Mouse (Mus musculus) C2C12 (cell line): ENCODE results near the gene Txndc5. TPM values are rescaled to one million over a fixed set of nuclear protein-coding genes. Genes with fewer than 3 reads are reported as not detected.

Experiments used
- H3K27me3 ChIP-seq: one replicate; pipeline ENCODE4 v1.6.1; 2011; ENCODE audit not compliant: control insufficient read depth, insufficient read depth, insufficient read length
- H3K36me3 ChIP-seq: one replicate; pipeline ENCODE4 v1.6.1; 2011; ENCODE audit not compliant: control insufficient read depth, insufficient read depth
- H3K4me3 ChIP-seq: one replicate; pipeline ENCODE4 v1.5.1; 2011; ENCODE audit warnings: mild to moderate bottlenecking, control low read depth; ENCODE audit not compliant: poor library complexity, insufficient read depth, severe bottlenecking
- H3K79me2 ChIP-seq: one replicate; pipeline ENCODE4 v1.6.1; 2011; ENCODE audit not compliant: control insufficient read depth, insufficient read depth
- H3K79me3 ChIP-seq: one replicate; pipeline ENCODE4 v1.6.1; 2011; ENCODE audit warnings: low read depth, control low read depth
- H3ac ChIP-seq: one replicate; pipeline ENCODE3; 2011; ENCODE audit warnings: low read depth; ENCODE audit not compliant: control insufficient read depth, insufficient read length
- CEBPB ChIP-seq: IDR thresholded peaks from one replicate; pipeline ENCODE4 v1.6.1; 2011; ENCODE audit warnings: low read depth, mild to moderate bottlenecking, control low read depth, moderate library complexity
- CTCF ChIP-seq: IDR thresholded peaks from one replicate; pipeline ENCODE4 v1.5.1; 2011; ENCODE audit not compliant: control insufficient read depth, insufficient read depth, insufficient read length
- FOSL1 ChIP-seq: IDR thresholded peaks from one replicate; pipeline ENCODE4 v1.8.0; 2011; ENCODE audit warnings: mild to moderate bottlenecking, low read length; ENCODE audit not compliant: poor library complexity, insufficient read depth, severe bottlenecking
- MAX ChIP-seq: IDR thresholded peaks from one replicate; pipeline ENCODE4 v1.6.1; 2011; ENCODE audit warnings: mild to moderate bottlenecking, control low read depth
- MYOD1 ChIP-seq: IDR thresholded peaks from one replicate; pipeline ENCODE4 v1.6.1; 2011; ENCODE audit warnings: low read depth; ENCODE audit not compliant: control insufficient read depth, insufficient read length
- MYOG ChIP-seq: IDR thresholded peaks from one replicate; pipeline ENCODE4 v1.6.1; 2011; ENCODE audit not compliant: control insufficient read depth, insufficient read length; ENCODE audit errors: extremely low read depth
- USF1 ChIP-seq: IDR thresholded peaks from one replicate; pipeline ENCODE4 v1.6.1; 2011; ENCODE audit warnings: low read depth, mild to moderate bottlenecking, control low read depth, moderate library complexity
- polyA plus RNA-seq: library from polyadenylated mRNA; unstranded; fragments of >200 nt; fragmentation: generic; extraction: Trizol; gene quantifications from one replicate; pipeline ENCODE4 v1.2.1, GENCODE M21; 2012; ENCODE audit warnings: missing spikeins

The Txndc5 gene
- polyA plus RNA-seq, 1 experiment = 225 TPM

- TF ChIP-seq USF1 (no peak), MYOD1 (no peak), MAX (no peak), MYOG (no peak), CEBPB (no peak), CTCF (no peak), FOSL1 (no peak)
- no peaks in the 10 kb centered on the region for H3K36me3 ChIP-seq
- no peaks in the 10 kb centered on the region for H3K79me3 ChIP-seq
- H3K79me2 ChIP-seq = no peaks in the 10 kb centered on the region
- H3K4me3 ChIP-seq = no peak overlapping the region
- no peaks in the 10 kb centered on the region for H3K27me3 ChIP-seq
- no peak overlapping the region for H3ac ChIP-seq
These were observed 25.6 kb upstream of the Txndc5 start for GRCm38 (mm10) chr13:38554210-38554609.

GRCm38 (mm10) chr13:38548681-38549080 is 20.1 kb upstream of the Txndc5 start:
- TF ChIP-seq FOSL1 (no peak), MAX (no peak), CEBPB (no peak), MYOG (no peak), CTCF (no peak), MYOD1 (no peak), USF1 (no peak)

DNA sequence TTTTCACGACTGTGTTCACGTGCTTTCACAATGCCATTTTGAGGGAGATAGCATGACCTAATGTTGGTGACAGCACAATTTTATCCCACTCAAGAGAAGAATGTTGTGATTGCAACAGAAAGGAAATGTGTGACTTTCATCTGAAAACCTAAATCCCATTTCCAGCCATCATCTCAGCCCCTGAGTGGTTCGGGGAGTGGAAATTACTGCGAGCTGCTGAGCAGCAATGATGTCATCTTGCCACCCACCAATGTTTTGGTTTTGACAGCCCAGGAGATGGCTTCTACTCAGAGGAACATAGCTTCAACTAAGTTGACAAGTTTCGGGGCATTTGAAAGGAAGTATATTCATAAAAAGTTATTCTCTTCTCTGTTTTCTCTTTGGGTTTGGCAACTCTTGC is 19.1 kb upstream of the Txndc5 start:
- TF ChIP-seq MAX (no peak), CEBPB (no peak), FOSL1 (no peak), MYOG (no peak)
- Histone ChIP-seq H3K27me3 (peaks cover 3% of the 10 kb centered on the region), H3K79me2 (no peaks in the 10 kb centered on the region), H3K36me3 (no peaks in the 10 kb centered on the region), H3K4me3 (no peak overlapping the region), H3ac (no peak overlapping the region), H3K79me3 (no peaks in the 10 kb centered on the region)

More at GRCm38 (mm10) chr13:38548681-38549080, 20.1 kb upstream of the Txndc5 start:
- peaks cover 3% of the 10 kb centered on the region for H3K27me3 ChIP-seq
- H3K36me3 ChIP-seq = no peaks in the 10 kb centered on the region
- no peaks in the 10 kb centered on the region for H3K79me3 ChIP-seq
- H3K4me3 ChIP-seq = no peak overlapping the region
- H3K79me2 ChIP-seq = no peaks in the 10 kb centered on the region
- H3ac ChIP-seq = no peak overlapping the region

DNA sequence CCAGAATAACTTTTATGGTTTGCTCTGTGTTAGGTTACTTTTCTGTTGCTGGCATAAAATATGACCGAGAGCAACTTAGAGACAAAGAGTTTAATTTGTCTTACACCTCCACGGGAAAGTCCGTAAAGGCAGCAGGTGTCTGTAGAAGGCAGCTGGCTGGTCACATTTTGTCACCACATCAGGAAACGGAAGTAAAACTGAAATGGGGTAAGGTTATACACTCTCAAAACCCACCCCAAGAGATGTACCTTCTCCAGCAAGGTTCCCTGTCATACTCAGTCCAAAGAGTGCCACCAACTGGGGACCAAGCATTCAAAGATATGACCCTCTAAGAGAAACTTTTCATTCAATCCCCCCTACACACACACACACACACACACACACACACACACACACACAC is 18.1 kb upstream of the Txndc5 start:
- no peak overlapping the region for H3ac ChIP-seq

DNA sequence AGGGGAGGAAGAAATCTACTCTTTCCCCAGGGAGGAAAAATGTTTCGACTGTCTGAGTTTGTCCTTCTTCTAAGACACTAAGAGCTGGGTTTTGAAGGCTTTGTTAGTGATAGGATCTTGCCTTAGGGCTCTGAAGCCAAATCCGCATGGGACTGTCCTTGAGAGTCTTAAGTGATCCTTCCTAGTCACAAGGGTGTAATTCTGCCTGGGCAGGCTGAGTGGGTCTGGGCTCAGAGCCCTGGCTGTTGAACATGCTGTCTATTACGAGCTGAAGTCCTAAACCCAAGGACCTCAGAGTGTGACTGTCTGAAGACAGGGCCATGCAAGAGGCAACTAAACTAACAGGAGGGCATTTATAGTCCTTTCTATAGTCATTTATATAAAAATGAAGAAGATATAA is 16.8 kb upstream of the Txndc5 start:
- no peak for TF ChIP-seq MAX
- no peak for TF ChIP-seq CTCF
- TF ChIP-seq MYOD1 = no peak
- TF ChIP-seq FOSL1 = no peak
- no peak for TF ChIP-seq CEBPB
- no peak for TF ChIP-seq USF1
- TF ChIP-seq MYOG = no peak
- Histone ChIP-seq H3K79me2 (no peaks in the 10 kb centered on the region), H3K79me3 (no peaks in the 10 kb centered on the region), H3K4me3 (no peak overlapping the region), H3K36me3 (no peaks in the 10 kb centered on the region), H3ac (no peak overlapping the region), H3K27me3 (peaks cover 9% of the 10 kb centered on the region)

More for the DNA sequence above, 18.1 kb upstream of the Txndc5 start:
- Histone ChIP-seq H3K36me3 (no peaks in the 10 kb centered on the region), H3K4me3 (no peak overlapping the region), H3K79me3 (no peaks in the 10 kb centered on the region), H3K27me3 (peaks cover 3% of the 10 kb centered on the region), H3K79me2 (no peaks in the 10 kb centered on the region)
- no peak for TF ChIP-seq CEBPB
- TF ChIP-seq USF1 = no peak
- TF ChIP-seq MAX = no peak
- TF ChIP-seq FOSL1 = no peak
- TF ChIP-seq CTCF = no peak
- no peak for TF ChIP-seq MYOG
- TF ChIP-seq MYOD1 = no peak

DNA sequence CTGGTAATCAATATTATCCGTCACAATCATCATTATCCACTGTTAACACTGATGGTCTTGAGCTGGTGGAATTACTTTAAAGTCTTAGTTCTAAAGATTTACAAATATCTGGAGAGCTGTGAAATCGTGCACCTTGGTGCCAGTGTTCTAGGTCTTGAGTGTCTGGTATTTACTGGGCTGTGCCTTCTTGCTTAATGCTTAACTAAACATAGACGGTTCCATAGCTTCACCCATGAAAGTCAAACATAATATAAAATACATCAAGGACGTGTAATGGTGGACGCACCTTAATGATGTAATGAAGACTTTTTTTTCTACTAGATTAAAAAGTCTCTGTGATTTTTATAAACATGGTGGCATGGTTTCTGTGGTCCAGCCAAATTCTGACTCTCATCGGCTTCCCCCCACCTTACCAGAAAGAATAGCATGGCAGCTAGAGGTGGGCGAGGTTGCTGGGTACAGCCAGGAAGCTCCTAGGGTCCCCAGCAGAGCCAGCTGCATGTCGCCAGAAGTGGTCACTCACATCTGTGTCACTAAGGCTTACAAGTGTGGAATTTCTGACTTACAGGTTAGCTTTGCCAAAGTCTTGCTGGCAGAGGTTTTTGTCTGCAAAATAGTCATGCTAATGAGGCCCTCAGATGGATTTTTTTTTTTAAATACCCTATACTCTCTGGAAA is 16.3 kb upstream of the Txndc5 start:
- no peak for TF ChIP-seq CTCF
- H3K36me3 ChIP-seq = no peaks in the 10 kb centered on the region

More for the DNA sequence above, 16.3 kb upstream of the Txndc5 start:
- Histone ChIP-seq H3K79me2 (no peaks in the 10 kb centered on the region), H3K4me3 (no peak overlapping the region), H3K79me3 (no peaks in the 10 kb centered on the region), H3ac (no peak overlapping the region), H3K27me3 (peaks cover 9% of the 10 kb centered on the region)
